Mouse (Mus musculus) gastrocnemius, adult 8-10 months (tissue): Measurements from ENCODE around the gene Susd6. TPM values are rescaled to one million over a fixed set of nuclear protein-coding genes. Genes with fewer than 3 reads are reported as not detected.

Experiments
- DNase-seq, 2 experiments: peaks; one replicate each; pipeline ENCODE4 v3.0.0; 2022; ENCODE audit warnings: low spot score in 2 of 2
- total RNA-seq, 4 experiments: library from RNA; stranded (reverse); gene quantifications; 2 replicates each; pipeline ENCODE4 v1.2.4; 2022

Susd6 gene
- total RNA-seq, 4 experiments from 2014 or later, result 39.3 to 51.9 (median 44.3) TPM

DNA sequence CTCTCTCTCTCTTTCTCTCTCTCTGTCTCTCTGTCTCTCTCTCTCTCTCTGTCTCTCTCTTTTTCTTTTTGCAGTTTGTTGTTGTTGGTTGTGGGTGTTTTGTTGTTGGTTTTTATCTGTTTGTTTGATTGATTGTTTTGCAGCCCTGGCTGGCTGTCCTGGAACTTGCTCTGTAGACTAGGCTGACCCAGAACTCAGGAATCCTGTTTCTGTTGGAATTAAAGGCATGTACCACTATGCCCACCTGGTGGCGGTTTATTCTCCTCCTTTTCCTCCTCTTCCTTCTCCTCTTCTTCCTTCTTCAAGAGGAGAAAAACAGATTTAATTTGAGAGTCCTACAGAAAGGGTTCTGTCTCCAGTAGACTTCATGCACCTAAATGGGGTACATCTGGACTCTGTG lies 137.2 kb downstream of the Susd6 start:
- DNase-seq, result no peak

DNA sequence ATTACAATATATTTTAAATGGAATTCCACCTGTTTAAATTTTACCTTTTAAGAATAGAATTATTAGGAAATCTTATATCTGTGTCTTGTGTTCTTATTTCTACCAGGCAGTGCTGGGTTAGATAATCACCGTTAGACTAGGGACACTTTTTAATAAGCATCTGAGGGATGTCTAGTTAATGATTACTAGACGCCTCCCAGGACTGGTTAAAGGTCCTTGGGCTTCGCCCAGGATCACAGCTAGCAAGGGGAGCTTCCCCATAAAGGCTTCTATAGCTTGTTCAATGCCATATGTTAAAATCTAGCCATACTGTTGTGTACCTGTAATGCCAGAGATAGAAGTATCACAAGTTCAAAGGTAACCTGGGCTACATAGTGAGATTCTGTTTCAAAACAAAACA lies 138.6 kb downstream of the Susd6 start:
- DNase-seq, result no peak

DNA sequence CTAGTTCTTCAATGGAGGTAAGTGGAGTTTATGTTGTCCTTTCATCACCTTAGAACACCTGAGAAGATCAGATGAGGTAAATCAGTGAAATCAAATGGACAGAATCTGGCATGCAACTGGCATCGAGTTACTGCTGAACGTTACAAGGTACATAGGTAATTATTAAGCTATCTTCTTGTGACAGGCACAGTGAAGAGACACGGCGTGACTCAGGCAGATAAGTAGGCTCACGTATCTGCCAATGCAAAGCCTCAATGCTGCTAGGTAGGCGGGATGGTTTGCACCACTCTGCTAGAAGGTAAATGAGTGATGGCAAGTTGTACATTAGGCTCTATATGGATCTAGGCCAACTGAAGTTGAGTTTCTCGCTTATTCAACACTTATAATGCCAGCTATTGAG lies 139.8 kb downstream of the Susd6 start:
- DNase-seq, result no peak

Other genes with a start within 250 kb of the Susd6 start
- 1 to 10 TPM; 5.7 to 9.3 (median 7.8) TPM for gene Slc39a9, start 146.6 kb upstream of the Susd6 start, total RNA-seq
- gene Erh, start 146.2 kb upstream of the Susd6 start, total RNA-seq, result 10 to 100 TPM; 15.8 to 25.7 (median 18.7) TPM
- gene Plekhd1, start 97.9 kb upstream of the Susd6 start, total RNA-seq, result 1 to 10 TPM in 1 of 4 experiments, under 1 TPM in 2, not detected in 1; 0.27 to 1.0 (median 0.65) TPM
- gene Ccdc177, start 29.8 kb upstream of the Susd6 start, total RNA-seq, result not detected
- gene Srsf5, start 155.0 kb downstream of the Susd6 start, total RNA-seq, result 100 to 1,000 TPM in 2 of 4 experiments, 10 to 100 TPM in 2; 48.9 to 134 (median 96.9) TPM
- gene Slc10a1, start 178.2 kb downstream of the Susd6 start, total RNA-seq, result under 1 TPM in 1 of 4 experiments, not detected in 3; 0.16 TPM
- 1 to 10 TPM in 3 of 4 experiments, under 1 TPM in 1; 0.73 to 2.6 (median 1.8) TPM for gene Smoc1, start 236.3 kb downstream of the Susd6 start, total RNA-seq